Mouse (Mus musculus): ENCODE measurements around the gene Smarca5.

DNA sequence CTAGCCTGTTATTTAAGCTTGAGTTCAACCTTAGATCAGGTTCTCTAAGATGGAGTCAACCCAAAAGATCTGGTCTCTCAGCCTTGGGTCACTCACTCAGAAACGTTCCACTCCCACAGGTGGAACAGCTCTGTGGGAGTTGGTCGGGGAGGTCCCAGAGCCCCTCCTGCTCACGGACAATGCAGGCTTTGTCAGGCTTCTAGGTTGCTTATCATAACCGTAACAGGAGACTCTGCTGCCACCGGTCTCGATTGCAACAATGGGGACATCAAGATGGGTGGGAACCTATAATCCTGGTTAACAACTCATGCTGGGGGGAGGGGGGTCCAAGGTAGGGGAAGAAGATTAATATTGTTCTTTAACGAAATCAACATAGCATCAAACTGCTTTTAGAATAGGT is 13.1 kb upstream of the Smarca5 start:
- TF ChIP-seq CTCF (IDR thresholded peaks at IDR 0.05; ENCODE audit: control insufficient read depth, insufficient read depth, insufficient read length) (no peak), USF1 (IDR thresholded peaks at IDR 0.05; ENCODE audit: low read depth) (no peak), MYOD1 (IDR thresholded peaks at IDR 0.05; ENCODE audit: control insufficient read depth, insufficient read length, low read depth) (no peak)
